Mouse (Mus musculus): ENCODE results near the gene Mlip. TPM values are rescaled to one million over a fixed set of nuclear protein-coding genes. Genes with fewer than 3 reads are reported as not detected.
"Not testable (repeated sequence)": the region's sequence is repeated elsewhere in the genome, so short reads cannot be mapped to it uniquely, and the experiment has no call there.

Gene Mlip
- polyA plus RNA-seq, 1 experiment from 2014 or later, result 0.32 TPM

- Histone ChIP-seq H3K4me3 (ENCODE audit: low read depth, low read length) (no peak overlapping the region), H3K4me2 (replicated peaks; ENCODE audit: low read depth) (no peak overlapping the region), H3K9me3 (ENCODE audit: control insufficient read depth, low read length) (no peaks in the 10 kb centered on the region), H3K9ac (ENCODE audit: low read length) (no peak overlapping the region), H3K4me1 (replicated peaks; ENCODE audit: control insufficient read depth, insufficient read depth) (no peaks in the 10 kb centered on the region), H3K36me3 (ENCODE audit: control insufficient read depth, insufficient read depth, low read length) (no peaks in the 10 kb centered on the region), H3K27ac (replicated peaks) (no peak overlapping the region), H3K27me3 (ENCODE audit: control insufficient read depth, insufficient read depth, low read length) (no peaks in the 10 kb centered on the region)
- TF ChIP-seq EP300 (optimal IDR thresholded peaks at IDR 0.05) (no peak), CTCF (IDR thresholded peaks at IDR 0.05; ENCODE audit: low read depth) (no peak)
- ATAC-seq (ENCODE audit: low FRiP score, low TSS enrichment) (no peak), DNase-seq (ENCODE audit: low spot score) (no peak)
- 54% methylated on average over 6 of the region's 6 CpGs for WGBS
Observed at GRCm38 (mm10) chr9:77165877-77166276, 186.9 kb downstream of the Mlip start.

GRCm38 (mm10) chr9:77161764-77162163 lies 191.0 kb downstream of the Mlip start:
- H3K4me1 ChIP-seq (replicated peaks; ENCODE audit: control insufficient read depth, insufficient read depth), result no peaks in the 10 kb centered on the region
- no peak for DNase-seq (ENCODE audit: low spot score)
- no peaks in the 10 kb centered on the region for H3K9me3 ChIP-seq (ENCODE audit: control insufficient read depth, low read length)
- no peak for TF ChIP-seq EP300 (optimal IDR thresholded peaks at IDR 0.05)
- TF ChIP-seq CTCF (IDR thresholded peaks at IDR 0.05; ENCODE audit: low read depth), result no peak
- ATAC-seq (ENCODE audit: low FRiP score, low TSS enrichment), result no peak
- H3K27ac ChIP-seq (replicated peaks), result no peak overlapping the region
- WGBS, result 43% methylated on average over 5 of the region's 5 CpGs
- H3K9ac ChIP-seq (ENCODE audit: low read length), result no peak overlapping the region
- H3K27me3 ChIP-seq (ENCODE audit: control insufficient read depth, insufficient read depth, low read length), result no peaks in the 10 kb centered on the region
- no peak overlapping the region for H3K4me3 ChIP-seq (ENCODE audit: low read depth, low read length)
- no peak overlapping the region for H3K4me2 ChIP-seq (replicated peaks; ENCODE audit: low read depth)
- H3K36me3 ChIP-seq (ENCODE audit: control insufficient read depth, insufficient read depth, low read length), result no peaks in the 10 kb centered on the region

- H3K9ac ChIP-seq (ENCODE audit: low read length), result no peak overlapping the region
- H3K27me3 ChIP-seq (ENCODE audit: control insufficient read depth, insufficient read depth, low read length), result no peaks in the 10 kb centered on the region
- no peak overlapping the region for H3K27ac ChIP-seq (replicated peaks)
- ATAC-seq (ENCODE audit: low FRiP score, low TSS enrichment) (no peak), DNase-seq (ENCODE audit: low spot score) (no peak)
- H3K36me3 ChIP-seq (ENCODE audit: control insufficient read depth, insufficient read depth, low read length), result no peaks in the 10 kb centered on the region
- H3K4me3 ChIP-seq (ENCODE audit: low read depth, low read length), result no peak overlapping the region
- H3K4me1 ChIP-seq (replicated peaks; ENCODE audit: control insufficient read depth, insufficient read depth), result no peaks in the 10 kb centered on the region
- H3K9me3 ChIP-seq (ENCODE audit: control insufficient read depth, low read length), result no peaks in the 10 kb centered on the region
- no peak for TF ChIP-seq CTCF (IDR thresholded peaks at IDR 0.05; ENCODE audit: low read depth)
- no peak for TF ChIP-seq EP300 (optimal IDR thresholded peaks at IDR 0.05)
- 49% methylated on average over 4 of the region's 4 CpGs for WGBS
- H3K4me2 ChIP-seq (replicated peaks; ENCODE audit: low read depth), result no peak overlapping the region
Observed at GRCm38 (mm10) chr9:77160277-77160926, 192.4 kb downstream of the Mlip start.

- Histone ChIP-seq H3K36me3 (ENCODE audit: control insufficient read depth, insufficient read depth, low read length) (no peaks in the 10 kb centered on the region), H3K4me3 (ENCODE audit: low read depth, low read length) (no peak overlapping the region), H3K4me1 (replicated peaks; ENCODE audit: control insufficient read depth, insufficient read depth) (no peaks in the 10 kb centered on the region), H3K9me3 (ENCODE audit: control insufficient read depth, low read length) (no peaks in the 10 kb centered on the region), H3K27me3 (ENCODE audit: control insufficient read depth, insufficient read depth, low read length) (no peaks in the 10 kb centered on the region), H3K9ac (ENCODE audit: low read length) (no peak overlapping the region), H3K4me2 (replicated peaks; ENCODE audit: low read depth) (no peak overlapping the region), H3K27ac (replicated peaks) (no peak overlapping the region)
- DNase-seq (ENCODE audit: low spot score) (no peak), ATAC-seq (ENCODE audit: low FRiP score, low TSS enrichment) (no peak)
- TF ChIP-seq CTCF (IDR thresholded peaks at IDR 0.05; ENCODE audit: low read depth) (no peak), EP300 (optimal IDR thresholded peaks at IDR 0.05) (no peak)
- WGBS, result 90% methylated on average over 3 of the region's 3 CpGs
Observed at GRCm38 (mm10) chr9:77148518-77149257, 204.1 kb downstream of the Mlip start.

- ATAC-seq (ENCODE audit: low FRiP score, low TSS enrichment), result no peak
- Histone ChIP-seq H3K36me3 (ENCODE audit: control insufficient read depth, insufficient read depth, low read length) (no peaks in the 10 kb centered on the region), H3K27ac (replicated peaks) (no peak overlapping the region), H3K9ac (ENCODE audit: low read length) (no peak overlapping the region), H3K4me3 (ENCODE audit: low read depth, low read length) (no peak overlapping the region), H3K4me1 (replicated peaks; ENCODE audit: control insufficient read depth, insufficient read depth) (no peaks in the 10 kb centered on the region), H3K9me3 (ENCODE audit: control insufficient read depth, low read length) (no peaks in the 10 kb centered on the region), H3K27me3 (ENCODE audit: control insufficient read depth, insufficient read depth, low read length) (no peaks in the 10 kb centered on the region), H3K4me2 (replicated peaks; ENCODE audit: low read depth) (no peak overlapping the region)
- 87% methylated on average over 1 of the region's 1 CpGs for WGBS
- TF ChIP-seq EP300 (optimal IDR thresholded peaks at IDR 0.05), result no peak
- TF ChIP-seq CTCF (IDR thresholded peaks at IDR 0.05; ENCODE audit: low read depth), result no peak
- DNase-seq (ENCODE audit: low spot score), result no peak
Observed at GRCm38 (mm10) chr9:77119735-77120134, 233.0 kb downstream of the Mlip start.

- H3K36me3 ChIP-seq (ENCODE audit: control insufficient read depth, insufficient read depth, low read length), result no peaks in the 10 kb centered on the region
- H3K9me3 ChIP-seq (ENCODE audit: control insufficient read depth, low read length), result no peaks in the 10 kb centered on the region
- H3K27me3 ChIP-seq (ENCODE audit: control insufficient read depth, insufficient read depth, low read length), result no peaks in the 10 kb centered on the region
- H3K4me1 ChIP-seq (replicated peaks; ENCODE audit: control insufficient read depth, insufficient read depth), result no peaks in the 10 kb centered on the region
- no peak overlapping the region for H3K4me3 ChIP-seq (ENCODE audit: low read depth, low read length)
- no peak overlapping the region for H3K9ac ChIP-seq (ENCODE audit: low read length)
- TF ChIP-seq EP300 (optimal IDR thresholded peaks at IDR 0.05), result no peak
- H3K4me2 ChIP-seq (replicated peaks; ENCODE audit: low read depth), result no peak overlapping the region
- DNase-seq (ENCODE audit: low spot score) (no peak), ATAC-seq (ENCODE audit: low FRiP score, low TSS enrichment) (no peak)
- no peak overlapping the region for H3K27ac ChIP-seq (replicated peaks)
- 68% methylated on average over 1 of the region's 1 CpGs for WGBS
Observed at GRCm38 (mm10) chr9:77096886-77097285, 255.9 kb downstream of the Mlip start.

- H3K4me2 ChIP-seq (replicated peaks; ENCODE audit: low read depth); H3K36me3 ChIP-seq (ENCODE audit: control insufficient read depth, insufficient read depth, low read length); H3K9me3 ChIP-seq (ENCODE audit: control insufficient read depth, low read length); H3K9ac ChIP-seq (ENCODE audit: low read length); H3K27me3 ChIP-seq (ENCODE audit: control insufficient read depth, insufficient read depth, low read length); DNase-seq (ENCODE audit: low spot score); ATAC-seq (ENCODE audit: low FRiP score, low TSS enrichment); H3K4me1 ChIP-seq (replicated peaks; ENCODE audit: control insufficient read depth, insufficient read depth); H3K27ac ChIP-seq (replicated peaks); H3K4me3 ChIP-seq (ENCODE audit: low read depth, low read length): not testable (repeated sequence)
- 92% methylated on average over 1 of the region's 1 CpGs for WGBS
Observed at GRCm38 (mm10) chr9:77083221-77083620, 269.5 kb downstream of the Mlip start.
